Mouse (Mus musculus) erythroblast, adult 5-6 weeks (primary cell): Measurements from ENCODE around the gene Cnga1. TPM values are rescaled to one million over a fixed set of nuclear protein-coding genes. Genes with fewer than 3 reads are reported as not detected.

ENCODE experiments used
- ATAC-seq: replicated peaks from 2 replicates; pipeline ENCODE4 v1.8.0; 2016; ENCODE audit warnings: moderate number of reproducible peaks, mild to moderate bottlenecking, moderate TSS enrichment, inconsistent platforms; ENCODE audit not compliant: poor library complexity, low FRiP score, severe bottlenecking
- total RNA-seq, 2 experiments: library from RNA; stranded (forward) in 1 of 2; stranded (reverse) in 1 of 2; fragments of 150-400 nt in 1 of 2; fragments of 200-764, 138-1000 nt in 1 of 2; gene quantifications; 2 replicates each; pipeline versions ENCODE4 v1.2.3 to v1.2.4; 2015 to 2017; ENCODE audit warnings: low replicate concordance in 2 of 2

The Cnga1 gene
- total RNA-seq, 2 experiments from 2014 or later: 0.77 TPM; not detected in 1

GRCm38 (mm10) chr5:72559544-72560049 lies 84.5 kb downstream of the Cnga1 start, which contains the start of gene Nfxl1:
TSS of gene Nfxl1 (minus strand) at chr5:72559684.
- ATAC-seq: peak; percentile 96

- ATAC-seq: peak; percentile 92
Observed at GRCm38 (mm10) chr5:72558716-72559526, 85.2 kb downstream of the Cnga1 start.

- no peak for ATAC-seq
Observed at GRCm38 (mm10) chr5:72556245-72556644, 87.8 kb downstream of the Cnga1 start.

Other genes with a start within 250 kb of the Cnga1 start
- not detected in 2 replicates for gene Corin, start 139.8 kb downstream of the Cnga1 start, total RNA-seq (2015; ENCODE audit: low replicate concordance)
- gene Corin, start 139.8 kb downstream of the Cnga1 start, total RNA-seq (2017; ENCODE audit: low replicate concordance): not detected in 2 replicates
- 5.8 and 15.0 TPM in 2 replicates for gene Nfxl1, start 84.6 kb downstream of the Cnga1 start, total RNA-seq (2015; ENCODE audit: low replicate concordance)
- gene Nfxl1, start 84.6 kb downstream of the Cnga1 start, total RNA-seq (2017; ENCODE audit: low replicate concordance): 10.1 and 11.8 TPM in 2 replicates
- gene Zar1, start 63.0 kb downstream of the Cnga1 start, total RNA-seq (2015; ENCODE audit: low replicate concordance): not detected in 2 replicates
- not detected in 2 replicates for gene Zar1, start 63.0 kb downstream of the Cnga1 start, total RNA-seq (2017; ENCODE audit: low replicate concordance)
- not detected in 2 replicates for gene Gm5868, start 56.7 kb downstream of the Cnga1 start, total RNA-seq (2015; ENCODE audit: low replicate concordance)
- gene Gm5868, start 56.7 kb downstream of the Cnga1 start, total RNA-seq (2017; ENCODE audit: low replicate concordance): not detected in 2 replicates
- gene Nipal1, start 3.5 kb upstream of the Cnga1 start, total RNA-seq (2015; ENCODE audit: low replicate concordance): not detected in 2 replicates
- gene Nipal1, start 3.5 kb upstream of the Cnga1 start, total RNA-seq (2017; ENCODE audit: low replicate concordance): not detected in 2 replicates
- gene Txk, start 108.5 kb upstream of the Cnga1 start, total RNA-seq (2015; ENCODE audit: low replicate concordance): 0.63 TPM in 1 of 2 replicates, not detected in the other
- 0.68 and 1.4 TPM in 2 replicates for gene Txk, start 108.5 kb upstream of the Cnga1 start, total RNA-seq (2017; ENCODE audit: low replicate concordance)
- 1.7 and 5.6 TPM in 2 replicates for gene Tec, start 224.2 kb upstream of the Cnga1 start, total RNA-seq (2015; ENCODE audit: low replicate concordance)
- gene Tec, start 224.2 kb upstream of the Cnga1 start, total RNA-seq (2017; ENCODE audit: low replicate concordance): 5.4 and 6.3 TPM in 2 replicates